ENCODE assay signal across 21 mouse cellular contexts in the genomic region with DNA sequence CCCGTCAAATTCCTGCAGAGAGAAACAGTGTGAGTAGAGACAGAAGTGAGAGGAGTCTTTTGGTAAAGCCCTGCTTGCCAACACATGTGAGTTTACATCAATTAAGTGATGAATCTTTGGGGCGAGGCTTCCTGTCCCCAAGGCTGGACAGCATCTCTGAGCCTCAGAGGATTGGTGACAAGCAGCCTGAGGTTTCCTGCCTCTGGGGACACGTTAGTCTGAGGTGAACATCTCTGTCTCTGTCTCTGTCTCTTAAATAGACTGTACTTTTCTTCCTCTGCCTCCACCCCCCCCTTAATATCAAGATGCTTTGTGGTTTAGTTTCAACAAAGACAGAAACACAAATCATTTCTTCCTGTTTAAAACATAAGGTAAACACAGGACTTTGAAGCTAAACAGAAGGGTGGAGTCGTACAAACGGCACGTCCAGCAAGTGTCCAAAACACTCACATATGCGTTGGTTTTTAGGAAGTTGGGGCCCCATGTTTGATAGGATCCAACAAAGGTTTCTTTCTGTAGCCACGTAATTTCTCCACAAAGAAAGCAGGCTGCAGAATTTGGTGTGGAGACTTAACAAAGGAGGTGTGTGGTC. TPM values are rescaled to one million over a fixed set of nuclear protein-coding genes. Genes with fewer than 3 reads are reported as not detected.
"Had no signal": no experiment of that assay in that cellular context is flagged by ENCODE, and none has a peak within 500 bp of the region (broad histone marks: within the 10 kb centered on the region; RNA-seq: fewer than 3 reads in every experiment).

No protein-coding gene starts in this region.

- H3K27ac ChIP-seq: hindbrain, postnatal 0 days; limb, embryonic 10.5 days; limb, embryonic 13.5 days; liver, embryonic 12.5 days; liver, embryonic 15.5 days; macrophage; midbrain, embryonic 12.5 days; neural tube, embryonic 13.5 days; stomach, embryonic 15.5 days had no signal

- ATAC-seq: hindbrain, postnatal 0 days; inflammation-experienced regulatory T-cells, adult 6 months; liver, embryonic 12.5 days; midbrain, embryonic 16.5 days had no signal

- H3K36me3 ChIP-seq: limb, embryonic 10.5 days; limb, embryonic 13.5 days; liver, embryonic 12.5 days; liver, embryonic 15.5 days; midbrain, embryonic 12.5 days; neural tube, embryonic 13.5 days; stomach, embryonic 15.5 days had no signal

- H3K27me3 ChIP-seq: limb, embryonic 13.5 days; liver, embryonic 12.5 days; liver, embryonic 15.5 days; midbrain, embryonic 12.5 days; neural tube, embryonic 13.5 days; stomach, embryonic 15.5 days had no signal

- H3K9me3 ChIP-seq: limb, embryonic 10.5 days; limb, embryonic 13.5 days; liver, embryonic 12.5 days; liver, embryonic 15.5 days; stomach, embryonic 15.5 days had no signal

- DNase-seq: kidney, adult 11 months; kidney, adult 9 months; kidney, postnatal 14 days; kidney, postnatal 4 days; liver; retina, postnatal 1 day; right cerebral cortex, postnatal 25 days; spleen, adult 18-20 months; thymus, postnatal 25 days had no signal

- H3K4me2 ChIP-seq: limb, embryonic 13.5 days; liver, embryonic 12.5 days; liver, embryonic 15.5 days; midbrain, embryonic 12.5 days; neural tube, embryonic 13.5 days; stomach, embryonic 15.5 days had no signal

- H3K9ac ChIP-seq: limb, embryonic 13.5 days; liver, embryonic 12.5 days; liver, embryonic 15.5 days; midbrain, embryonic 12.5 days; neural tube, embryonic 13.5 days; stomach, embryonic 15.5 days had no signal

- H3K4me3 ChIP-seq: limb, embryonic 10.5 days; limb, embryonic 13.5 days; liver, embryonic 12.5 days; liver, embryonic 15.5 days; midbrain, embryonic 12.5 days; myocyte; neural tube, embryonic 13.5 days; stomach, embryonic 15.5 days had no signal

- H3K4me1 ChIP-seq: liver, embryonic 12.5 days; liver, embryonic 15.5 days; midbrain, embryonic 12.5 days; neural tube, embryonic 13.5 days had no signal

RNA-seq across cellular contexts. Expression of a gene that starts 49.2 kb away (rescaled TPM):
- polyA plus RNA-seq: inflammation-experienced regulatory T-cells, adult 6 months; limb, embryonic 10.5 days; macrophage; midbrain, embryonic 12.5 days; neural tube, embryonic 13.5 days; stomach, embryonic 15.5 days had no signal
